Mouse (Mus musculus): ENCODE data around the gene Erf. TPM values are rescaled to one million over a fixed set of nuclear protein-coding genes. Genes with fewer than 3 reads are reported as not detected.

Gene Erf
- polyA plus RNA-seq (2017; shearing (Covaris generic)) = 4.8 TPM

GRCm38 (mm10) chr7:25250141-25250972 lies at the start of gene Erf:
Gene Erf (minus strand): TSS chr7:25250761.

GRCm38 (mm10) chr7:25297454-25298325 lies 47.1 kb upstream of the Erf start, which contains the start of gene Pafah1b3:
Gene Pafah1b3 (minus strand): TSS chr7:25297986.

GRCm38 (mm10) chr7:25267301-25267750 lies 16.8 kb upstream of the Erf start, which contains the start of gene Cic:
Gene Cic (plus strand): TSS chr7:25267704.

GRCm38 (mm10) chr7:25237249-25238014 lies 13.1 kb downstream of the Erf start, which contains the start of gene Gsk3a:
Gene Gsk3a (minus strand): TSS chr7:25237851.

GRCm38 (mm10) chr7:25221102-25221883 lies 29.3 kb downstream of the Erf start, which contains the start of gene Zfp526:
Gene Zfp526 (plus strand): TSS chr7:25221425.

DNA sequence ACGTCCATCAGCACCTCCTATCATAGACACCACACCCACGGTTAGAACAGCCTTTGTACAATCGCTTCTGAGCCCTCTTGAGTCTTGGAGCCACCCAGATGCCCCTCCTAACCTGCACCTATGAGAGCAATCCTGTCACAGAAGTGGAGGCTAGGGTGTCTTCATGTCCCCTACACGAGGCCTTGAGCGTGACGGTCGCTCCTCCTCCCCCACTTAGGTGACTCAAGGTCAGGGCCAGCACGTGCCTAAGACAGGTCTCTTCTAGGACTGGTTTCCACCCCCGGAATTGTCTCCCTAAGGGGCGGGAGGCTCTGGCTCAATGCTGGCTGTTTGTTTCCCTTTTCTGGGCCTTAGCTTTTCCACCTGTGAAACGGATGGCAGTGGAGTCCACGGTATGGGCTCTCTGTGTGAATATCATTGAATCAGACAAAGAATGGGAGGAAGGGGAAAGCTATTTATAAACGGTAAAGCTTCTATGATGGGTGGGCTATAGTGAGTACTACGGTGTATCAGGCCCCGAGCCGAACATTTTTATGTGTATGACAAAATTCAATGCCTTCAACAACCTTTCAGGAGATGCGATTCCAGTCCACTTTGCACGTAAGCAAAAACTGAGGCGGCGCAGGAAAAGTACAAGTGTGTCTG lies 30.0 kb downstream of the Erf start, which contains the start of gene Dedd2:
Gene Dedd2, minus strand, starts transcription at position 159 of the 645 bp plus-strand sequence.

Other genes with a start within 250 kb of the Erf start
- gene Atp1a3, start 244.8 kb downstream of the Erf start, polyA plus RNA-seq (2017; shearing (Covaris generic)) = 5.0 TPM
- 1.6 TPM for gene Grik5, start 178.4 kb downstream of the Erf start, polyA plus RNA-seq (2017; shearing (Covaris generic))
- 35.2 TPM for gene Zfp574, start 178.2 kb downstream of the Erf start, polyA plus RNA-seq (2017; shearing (Covaris generic))
- gene Pou2f2, start 71.0 kb downstream of the Erf start, polyA plus RNA-seq (2017; shearing (Covaris generic)) = 51.5 TPM
- 119 TPM for gene Dedd2, start 30.1 kb downstream of the Erf start, polyA plus RNA-seq (2017; shearing (Covaris generic))
- gene Zfp526, start 29.3 kb downstream of the Erf start, polyA plus RNA-seq (2017; shearing (Covaris generic)) = 0.99 TPM
- gene Gsk3a, start 12.9 kb downstream of the Erf start, polyA plus RNA-seq (2017; shearing (Covaris generic)) = 78.5 TPM
- 32.6 TPM for gene Cic, start 16.9 kb upstream of the Erf start, polyA plus RNA-seq (2017; shearing (Covaris generic))
- gene Pafah1b3, start 47.2 kb upstream of the Erf start, polyA plus RNA-seq (2017; shearing (Covaris generic)) = 15.7 TPM
- not detected for gene Prr19, start 50.6 kb upstream of the Erf start, polyA plus RNA-seq (2017; shearing (Covaris generic))
- gene Tmem145, start 55.3 kb upstream of the Erf start, polyA plus RNA-seq (2017; shearing (Covaris generic)) = not detected
- 0.20 TPM for gene Megf8, start 66.4 kb upstream of the Erf start, polyA plus RNA-seq (2017; shearing (Covaris generic))
- not detected for gene Cnfn, start 119.0 kb upstream of the Erf start, polyA plus RNA-seq (2017; shearing (Covaris generic))
- 4.2 TPM for gene Lipe, start 147.9 kb upstream of the Erf start, polyA plus RNA-seq (2017; shearing (Covaris generic))
- gene Cxcl17, start 162.1 kb upstream of the Erf start, polyA plus RNA-seq (2017; shearing (Covaris generic)) = not detected
- gene Ceacam1, start 226.8 kb upstream of the Erf start, polyA plus RNA-seq (2017; shearing (Covaris generic)) = 0.18 TPM

Data from effector memory CD4-positive, alpha-beta T cell, adult 7 months (primary cell).